Mouse (Mus musculus) heart, postnatal 0 days (tissue): ENCODE results near the gene D430019H16Rik.

Experiments
- CTCF ChIP-seq: IDR thresholded peaks from 2 replicates; pipeline ENCODE4 v1.5.1; 2016; ENCODE audit warnings: antibody characterized with exemption, control low read depth, low read depth
- EP300 ChIP-seq: IDR thresholded peaks from 2 replicates; pipeline ENCODE4 v1.6.1; 2016; ENCODE audit warnings: antibody characterized with exemption, low read depth

- TF ChIP-seq CTCF (no peak), EP300 (no peak)
These were observed 23.3 kb downstream of the D430019H16Rik start for GRCm38 (mm10) chr12:105476993-105477392.
